Mouse (Mus musculus): ENCODE data around the gene Tpra1.

DNA sequence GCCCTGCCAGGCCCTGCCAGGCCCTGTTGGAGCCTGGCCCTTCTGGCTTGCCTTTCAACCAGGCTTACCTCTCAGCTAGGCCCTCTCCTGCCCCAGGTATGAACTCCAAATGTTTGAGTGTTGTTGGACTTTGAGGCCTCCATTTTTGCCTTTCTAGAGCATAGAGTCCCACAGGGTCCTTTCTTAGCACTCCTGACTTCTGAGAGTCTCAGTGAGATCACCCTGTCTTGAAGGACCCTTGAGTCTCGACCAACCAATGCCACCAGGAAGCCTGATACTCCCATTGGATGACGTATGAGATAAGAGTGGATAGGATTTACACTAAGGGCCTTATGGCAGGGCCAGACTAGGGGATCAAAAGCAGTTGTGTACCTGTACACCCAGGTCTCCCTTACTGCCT, 29.4 kb downstream of the Tpra1 start:
- TF ChIP-seq CTCF (IDR thresholded peaks at IDR 0.05; ENCODE audit: control insufficient read depth, insufficient read depth, low read length) (no peak), POLR2A (IDR thresholded peaks at IDR 0.05; ENCODE audit: borderline replicate concordance, control insufficient read depth, low read depth, low read length) (no peak)

Data from bone marrow, adult 2 months (tissue).